Mouse (Mus musculus) mouse embryonic stem cell (cell line): Measurements from ENCODE around the gene Serpinb1c.
"Not testable (repeated sequence)": the region's sequence is repeated elsewhere in the genome, so short reads cannot be mapped to it uniquely, and the experiment has no call there.

Experiments
- in situ Hi-C, 2 experiments: fragments of 300-500 bp; cut with MboI; formaldehyde crosslinking; loops; 1 replicate in 1 of 2; 3 replicates in 1 of 2; pipeline ENCODE4 v1.14.3; 2019 to 2020; ENCODE audit warnings: low sequenced_read_pairs in 2 of 2, low pct_unique_long_range_greater_than_20kb in 1 of 2, mixed read lengths in 1 of 2; ENCODE audit not compliant: unreplicated experiment in 1 of 2

Gene Serpinb1c

GRCm38 (mm10) chr13:32898111-32898510 is at the start of gene Serpinb1c:
Gene Serpinb1c, minus strand, starts transcription at chr13:32898211.
- in situ Hi-C loops, result no loop called here

GRCm38 (mm10) chr13:32939191-32939590 is 41.2 kb upstream of the Serpinb1c start:
- in situ Hi-C loops, result not testable (repeated sequence)

GRCm38 (mm10) chr13:32938275-32938674 is 40.3 kb upstream of the Serpinb1c start:
- in situ Hi-C loops, result not testable (repeated sequence)

GRCm38 (mm10) chr13:32934706-32935381 is 36.8 kb upstream of the Serpinb1c start:
- in situ Hi-C loops, result no loop called here

- in situ Hi-C loops, result no loop called here
These were observed 31.2 kb upstream of the Serpinb1c start for GRCm38 (mm10) chr13:32929107-32929750.

- in situ Hi-C loops, result no loop called here
These were observed 29.2 kb upstream of the Serpinb1c start for GRCm38 (mm10) chr13:32927241-32927640.

- in situ Hi-C loops, result no loop called here
These were observed 28.6 kb upstream of the Serpinb1c start for GRCm38 (mm10) chr13:32926661-32927060.

GRCm38 (mm10) chr13:32924578-32925360 is 26.8 kb upstream of the Serpinb1c start:
- in situ Hi-C loops, result no loop called here

- in situ Hi-C loops, result no loop called here
These were observed 24.6 kb upstream of the Serpinb1c start for GRCm38 (mm10) chr13:32922622-32923021.

- in situ Hi-C loops, result no loop called here
These were observed 14.9 kb upstream of the Serpinb1c start for GRCm38 (mm10) chr13:32912770-32913380.

- in situ Hi-C loops, result loop anchor here in 1 of 2 experiments (10.0 kb wide), 2 partner anchors 167 to 287 kb away; partner anchors contain the start of genes Serpinb1b and Serpinb9d
These were observed 10.2 kb upstream of the Serpinb1c start for GRCm38 (mm10) chr13:32908182-32908581.

- in situ Hi-C loops, result loop anchor here (5.0 to 10.0 kb wide), 3 partner anchors 171 to 291 kb away; partner anchors contain the start of genes Serpinb1b (in 1 of the 2) and Serpinb9d (in 1 of the 2)
These were observed 5.3 kb upstream of the Serpinb1c start for GRCm38 (mm10) chr13:32903211-32903873.

GRCm38 (mm10) chr13:32902481-32903015 is 4.5 kb upstream of the Serpinb1c start:
- in situ Hi-C loops, result loop anchor here (5.0 to 10.0 kb wide), 3 partner anchors 172 to 292 kb away; partner anchors contain the start of genes Serpinb1b (in 1 of the 2) and Serpinb9d (in 1 of the 2)

- in situ Hi-C loops, result loop anchor here (5.0 to 10.0 kb wide), 3 partner anchors 174 to 294 kb away; partner anchors contain the start of genes Serpinb1b (in 1 of the 2) and Serpinb9d (in 1 of the 2)
These were observed 2.6 kb upstream of the Serpinb1c start for GRCm38 (mm10) chr13:32900639-32901038.

- in situ Hi-C loops, result not testable (repeated sequence)
These were observed 1.1 kb upstream of the Serpinb1c start for GRCm38 (mm10) chr13:32899114-32899513.

- in situ Hi-C loops, result no loop called here
These were observed 1.1 kb downstream of the Serpinb1c start for GRCm38 (mm10) chr13:32896931-32897330.

- in situ Hi-C loops, result no loop called here
These were observed 13.3 kb downstream of the Serpinb1c start for GRCm38 (mm10) chr13:32884755-32885154.

- in situ Hi-C loops, result no loop called here
These were observed 24.1 kb downstream of the Serpinb1c start for GRCm38 (mm10) chr13:32873862-32874261.
